Mouse (Mus musculus) embryonic facial prominence, embryonic 10.5 days (tissue): Measurements from ENCODE around the gene Nup153. TPM values are rescaled to one million over a fixed set of nuclear protein-coding genes. Genes with fewer than 3 reads are reported as not detected.
A peak's percentile ranks its signal among the peaks of the same experiment; 100 is the strongest.

Source experiments
- DNase-seq: peaks from one replicate; pipeline ENCODE4 v3.0.0-alpha.2; 2017; ENCODE audit warnings: low spot score
- H3K27ac ChIP-seq: fragments of 300-500 bp; sonication (generic); replicated peaks from 2 replicates; pipeline ENCODE4 v1.5.1; 2016; ENCODE audit warnings: mild to moderate bottlenecking
- H3K27me3 ChIP-seq: fragments of 300-500 bp; sonication (generic); replicated peaks from 2 replicates; pipeline ENCODE4 v1.6.1; 2016; ENCODE audit warnings: low read depth, mild to moderate bottlenecking; ENCODE audit not compliant: poor library complexity, severe bottlenecking
- H3K36me3 ChIP-seq: fragments of 300-500 bp; sonication (generic); replicated peaks from 2 replicates; pipeline ENCODE4 v1.6.1; 2016; ENCODE audit warnings: mild to moderate bottlenecking, moderate library complexity
- H3K4me1 ChIP-seq: fragments of 300-500 bp; sonication (generic); 2 replicates; pipeline ENCODE4 v1.6.1; 2016
- H3K4me3 ChIP-seq: fragments of 300-500 bp; sonication (generic); 2 replicates; pipeline ENCODE4 v1.5.1; 2016; ENCODE audit warnings: mild to moderate bottlenecking, moderate library complexity
- H3K9me3 ChIP-seq: fragments of 300-500 bp; sonication (generic); 2 replicates; pipeline ENCODE4 v1.6.1; 2016; ENCODE audit warnings: mild to moderate bottlenecking
- WGBS: fragments of 180-500 bp; shearing (Covaris S2); methylation state at CpG from one replicate; pipeline ENCODE4 v1.1.7; 2016; 5-methylcytosine and 5-hydroxymethylcytosine counted together
- polyA plus RNA-seq: library from polyadenylated mRNA; unstranded; fragments of >200 nt; fragmentation: Nextera tagmentation; extraction: Ambion mirVana; gene quantifications from 2 replicates; pipeline ENCODE4 v1.2.1, GENCODE M21; 2016

Gene Nup153
- polyA plus RNA-seq, 1 experiment from 2014 or later: 34.3 TPM

- DNase-seq: peak; percentile 53
- Histone ChIP-seq H3K4me1 (peaks cover 22% of the 10 kb centered on the region), H3K27me3 (no peaks in the 10 kb centered on the region), H3K4me3 (peak overlapping the region; percentile 99), H3K9me3 (no peaks in the 10 kb centered on the region), H3K27ac (peak overlapping the region; percentile 96), H3K36me3 (no peaks in the 10 kb centered on the region)
- 1% methylated on average over 30 of the region's 30 CpGs for WGBS
Observed at GRCm38 (mm10) chr13:46726288-46727037, 1.3 kb downstream of the Nup153 start.

GRCm38 (mm10) chr13:46725227-46725626 is 2.5 kb downstream of the Nup153 start:
- 43% methylated on average over 2 of the region's 2 CpGs for WGBS
- peak overlapping the region; percentile 99 for H3K4me3 ChIP-seq
- H3K36me3 ChIP-seq: no peaks in the 10 kb centered on the region
- no peaks in the 10 kb centered on the region for H3K9me3 ChIP-seq
- DNase-seq: no peak
- H3K27me3 ChIP-seq: no peaks in the 10 kb centered on the region
- no peak overlapping the region for H3K27ac ChIP-seq
- peaks cover 22% of the 10 kb centered on the region for H3K4me1 ChIP-seq

GRCm38 (mm10) chr13:46724371-46724770 is 3.4 kb downstream of the Nup153 start:
- DNase-seq: no peak
- peaks cover 6% of the 10 kb centered on the region for H3K36me3 ChIP-seq
- H3K4me3 ChIP-seq: peak overlapping the region; percentile 99; the same call in 1 of the 2 replicates

GRCm38 (mm10) chr13:46721009-46721408 is 6.7 kb downstream of the Nup153 start:
- Histone ChIP-seq H3K36me3 (peaks cover 19% of the 10 kb centered on the region), H3K4me1 (peaks cover 17% of the 10 kb centered on the region), H3K27ac (no peak overlapping the region), H3K4me3 (no peak overlapping the region), H3K9me3 (no peaks in the 10 kb centered on the region), H3K27me3 (no peaks in the 10 kb centered on the region)
- DNase-seq: no peak

More at GRCm38 (mm10) chr13:46724371-46724770, 3.4 kb downstream of the Nup153 start:
- Histone ChIP-seq H3K9me3 (no peaks in the 10 kb centered on the region), H3K4me1 (peaks cover 22% of the 10 kb centered on the region), H3K27ac (no peak overlapping the region), H3K27me3 (no peaks in the 10 kb centered on the region)

DNA sequence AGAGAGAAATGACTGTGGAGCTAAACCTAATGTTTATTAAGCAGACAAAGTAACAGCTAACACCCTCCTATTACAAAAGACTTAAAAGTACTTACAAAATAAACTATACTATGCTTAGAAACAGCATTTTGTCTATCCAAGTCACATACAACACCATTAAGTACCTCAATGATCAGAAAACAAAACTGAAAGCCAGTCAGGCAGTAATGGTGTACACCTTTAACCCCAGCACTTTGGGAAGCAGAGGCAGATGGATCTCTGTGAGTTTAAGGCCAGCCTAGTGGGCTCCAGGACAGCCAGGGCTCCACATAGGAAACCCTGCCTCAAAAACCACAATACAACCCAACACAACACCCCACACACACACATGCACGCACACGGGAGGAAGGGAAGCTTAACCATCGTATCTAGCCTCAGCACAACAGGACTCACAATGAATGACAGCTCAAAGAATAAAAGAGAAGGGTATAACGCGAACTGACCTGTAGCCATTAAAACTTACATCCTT is 8.8 kb downstream of the Nup153 start:
- Histone ChIP-seq H3K27me3 (no peaks in the 10 kb centered on the region), H3K9me3 (no peaks in the 10 kb centered on the region), H3K36me3 (peaks cover 38% of the 10 kb centered on the region), H3K27ac (no peak overlapping the region), H3K4me3 (no peak overlapping the region), H3K4me1 (no peaks in the 10 kb centered on the region)
- WGBS: 88% methylated on average over 5 of the region's 5 CpGs
- DNase-seq: no peak

DNA sequence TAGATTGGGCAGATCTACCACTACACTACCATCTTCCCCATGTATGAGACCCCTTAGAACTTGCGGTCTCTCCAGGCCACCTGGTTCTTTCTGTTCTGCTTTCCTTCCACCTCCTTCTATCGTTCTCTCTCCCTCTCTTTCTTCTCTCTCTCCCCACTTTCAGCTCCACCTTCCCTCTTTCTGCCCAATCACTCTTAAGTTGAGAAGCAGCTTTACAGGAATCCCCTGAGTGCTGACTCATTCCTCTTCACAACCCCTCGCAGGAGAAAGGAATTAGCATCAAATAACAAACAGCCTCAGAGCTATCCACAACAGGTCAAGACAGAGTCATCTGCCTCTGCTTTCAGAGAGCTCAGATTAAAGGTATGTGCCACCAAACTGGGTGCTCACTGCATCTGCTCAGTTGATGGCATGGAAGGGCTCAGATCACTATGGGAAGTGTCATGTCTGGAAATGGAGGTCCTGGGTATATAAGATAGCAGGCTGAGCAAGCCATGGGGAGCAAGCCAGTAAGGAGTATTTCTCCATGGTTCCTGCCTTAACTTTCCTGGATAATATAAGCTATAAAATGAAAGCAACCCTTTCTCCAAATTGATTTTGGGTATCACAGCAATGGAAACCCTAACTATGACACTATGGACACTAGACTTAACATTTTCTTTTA is 11.6 kb downstream of the Nup153 start:
- Histone ChIP-seq H3K4me1 (no peaks in the 10 kb centered on the region), H3K36me3 (peaks cover 66% of the 10 kb centered on the region), H3K4me3 (no peak overlapping the region), H3K27me3 (no peaks in the 10 kb centered on the region), H3K9me3 (no peaks in the 10 kb centered on the region), H3K27ac (no peak overlapping the region)
- no peak for DNase-seq
- WGBS: 69% methylated on average over 3 of the region's 3 CpGs

DNA sequence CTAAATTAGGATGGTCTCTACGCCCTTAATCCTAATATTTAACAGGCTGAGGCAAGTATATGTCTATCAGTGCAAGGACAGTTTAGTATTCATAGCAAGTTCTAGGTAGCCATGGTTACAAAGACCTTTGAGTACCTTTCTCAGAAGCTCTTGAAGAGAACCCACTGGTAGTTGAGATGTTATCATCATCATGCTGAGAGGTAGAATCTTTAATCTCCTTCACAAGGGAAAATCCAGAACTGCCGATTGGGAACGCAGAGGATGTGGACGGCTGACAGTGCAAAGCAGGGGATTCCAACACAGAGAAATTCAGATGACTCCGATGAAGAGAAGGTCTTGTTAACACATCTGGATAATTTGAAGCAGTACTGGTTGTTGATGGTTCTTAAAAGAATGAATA is 14.3 kb downstream of the Nup153 start:
- Histone ChIP-seq H3K4me1 (no peaks in the 10 kb centered on the region), H3K27ac (no peak overlapping the region), H3K27me3 (no peaks in the 10 kb centered on the region), H3K4me3 (no peak overlapping the region), H3K36me3 (peaks cover 85% of the 10 kb centered on the region), H3K9me3 (no peaks in the 10 kb centered on the region)
- WGBS: 92% methylated on average over 5 of the region's 5 CpGs
- no peak for DNase-seq

DNA sequence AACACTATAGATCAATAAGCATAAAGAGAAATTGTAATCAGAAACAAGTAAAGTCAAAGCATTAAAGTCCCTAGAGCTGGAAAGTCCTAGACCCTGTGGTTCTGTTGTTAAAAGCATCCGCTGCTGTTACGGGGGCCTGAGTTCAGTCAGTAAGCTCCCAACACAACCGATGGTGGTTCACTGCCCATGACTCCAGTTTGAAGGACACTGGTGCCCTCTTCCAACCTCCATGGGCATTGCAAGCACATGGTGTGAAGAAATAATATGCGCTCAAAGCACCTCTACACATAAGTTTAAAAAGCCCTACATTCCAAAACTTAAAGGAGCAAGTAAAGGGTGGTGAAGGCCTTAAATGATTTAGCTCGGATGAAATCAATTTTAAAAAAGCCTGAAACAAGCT is 24.6 kb downstream of the Nup153 start:
- H3K4me3 ChIP-seq: no peak overlapping the region
- peaks cover 93% of the 10 kb centered on the region for H3K36me3 ChIP-seq
- no peaks in the 10 kb centered on the region for H3K4me1 ChIP-seq
- no peak overlapping the region for H3K27ac ChIP-seq
- DNase-seq: no peak
- H3K9me3 ChIP-seq: no peaks in the 10 kb centered on the region
- no peaks in the 10 kb centered on the region for H3K27me3 ChIP-seq
- 87% methylated on average over 5 of the region's 5 CpGs for WGBS

- WGBS: 94% methylated on average over 2 of the region's 2 CpGs
- no peak for DNase-seq
- Histone ChIP-seq H3K36me3 (peaks cover 92% of the 10 kb centered on the region), H3K27me3 (no peaks in the 10 kb centered on the region), H3K27ac (no peak overlapping the region), H3K4me3 (no peak overlapping the region), H3K4me1 (no peaks in the 10 kb centered on the region), H3K9me3 (no peaks in the 10 kb centered on the region)
Observed at GRCm38 (mm10) chr13:46701486-46701885, 26.3 kb downstream of the Nup153 start.

DNA sequence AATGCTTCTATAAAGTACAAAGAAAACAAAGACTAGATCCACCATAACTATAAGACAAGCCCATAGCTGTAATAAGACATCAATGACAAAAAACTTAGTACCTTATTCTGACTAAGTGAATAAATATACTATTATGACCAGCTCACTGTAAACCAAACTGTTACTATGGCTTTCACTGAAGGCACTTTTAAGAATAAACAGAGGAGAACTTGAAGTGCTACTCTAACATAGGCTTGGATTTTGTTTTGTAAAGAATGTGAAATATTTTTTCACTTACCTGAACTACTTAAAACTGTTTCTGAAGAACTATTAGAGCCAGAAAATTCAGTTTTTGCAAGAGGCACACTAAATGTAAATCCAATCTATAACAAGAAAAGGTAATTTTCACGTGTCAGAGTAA is 28.4 kb downstream of the Nup153 start:
- Histone ChIP-seq H3K4me1 (no peaks in the 10 kb centered on the region), H3K4me3 (no peak overlapping the region), H3K27ac (no peak overlapping the region), H3K27me3 (no peaks in the 10 kb centered on the region), H3K36me3 (peaks cover 93% of the 10 kb centered on the region), H3K9me3 (no peaks in the 10 kb centered on the region)
- no peak for DNase-seq
- WGBS: 96% methylated on average over 1 of the region's 1 CpGs

GRCm38 (mm10) chr13:46696788-46697187 is 31.0 kb downstream of the Nup153 start:
- Histone ChIP-seq H3K9me3 (no peaks in the 10 kb centered on the region), H3K4me1 (no peaks in the 10 kb centered on the region), H3K36me3 (peaks cover 95% of the 10 kb centered on the region), H3K27ac (no peak overlapping the region), H3K27me3 (no peaks in the 10 kb centered on the region), H3K4me3 (no peak overlapping the region)
- 82% methylated on average over 2 of the region's 2 CpGs for WGBS
- DNase-seq: peak; percentile 11

GRCm38 (mm10) chr13:46695932-46696331 is 31.8 kb downstream of the Nup153 start:
- 90% methylated on average over 1 of the region's 1 CpGs for WGBS
- H3K27ac ChIP-seq: no peak overlapping the region
- no peak overlapping the region for H3K4me3 ChIP-seq
- H3K4me1 ChIP-seq: no peaks in the 10 kb centered on the region
- H3K9me3 ChIP-seq: no peaks in the 10 kb centered on the region
- no peak for DNase-seq
- H3K27me3 ChIP-seq: no peaks in the 10 kb centered on the region
- peaks cover 95% of the 10 kb centered on the region for H3K36me3 ChIP-seq
